Mouse (Mus musculus) heart, embryonic 16.5 days (tissue): ENCODE data around the gene Smok3b. TPM values are rescaled to one million over a fixed set of nuclear protein-coding genes. Genes with fewer than 3 reads are reported as not detected.
"Not testable (repeated sequence)": the region's sequence is repeated elsewhere in the genome, so short reads cannot be mapped to it uniquely, and the experiment has no call there.

ENCODE experiments used
- ATAC-seq: fragments of 200-750 bp; cut with Nextera tagmentation; replicated peaks from 2 replicates; pipeline ENCODE4 v1.8.0; 2017; ENCODE audit warnings: moderate number of reproducible peaks; ENCODE audit not compliant: insufficient read depth, low FRiP score; ENCODE audit errors: extremely low read depth
- H3K27ac ChIP-seq: fragments of 300-500 bp; sonication (generic); 2 replicates; pipeline ENCODE4 v1.5.1; 2014; ENCODE audit warnings: mild to moderate bottlenecking, low read length, control low read depth, moderate library complexity
- H3K27me3 ChIP-seq: fragments of 300-500 bp; sonication (generic); 2 replicates; pipeline ENCODE4 v1.6.1; 2014; ENCODE audit warnings: low read length, mixed read lengths; ENCODE audit not compliant: control insufficient read depth, insufficient read depth
- H3K36me3 ChIP-seq: fragments of 300-500 bp; sonication (generic); 2 replicates; pipeline ENCODE4 v1.6.1; 2014; ENCODE audit not compliant: control insufficient read depth, insufficient read depth
- H3K4me1 ChIP-seq: fragments of 300-500 bp; sonication (generic); 2 replicates; pipeline ENCODE4 v1.6.1; 2014; ENCODE audit warnings: low read length, mixed read lengths; ENCODE audit not compliant: control insufficient read depth, insufficient read depth
- H3K4me2 ChIP-seq: fragments of 300-500 bp; sonication (generic); 2 replicates; pipeline ENCODE4 v1.6.1; 2014; ENCODE audit warnings: low read depth, mild to moderate bottlenecking, control low read depth, low read length
- H3K4me3 ChIP-seq: fragments of 300-500 bp; sonication (generic); 2 replicates; pipeline ENCODE4 v1.5.1; 2014; ENCODE audit warnings: mild to moderate bottlenecking, control low read depth, low read length
- H3K9ac ChIP-seq: fragments of 300-500 bp; sonication (generic); 2 replicates; pipeline ENCODE4 v1.6.1; 2014; ENCODE audit warnings: low read length, control low read depth
- H3K9me3 ChIP-seq: fragments of 300-500 bp; sonication (generic); replicated peaks from 2 replicates; pipeline ENCODE4 v1.6.1; 2016; ENCODE audit warnings: low read length; ENCODE audit not compliant: control insufficient read depth
- WGBS: fragments of 180-500 bp; shearing (Covaris S2); extraction: QIAGEN DNeasy Blood & Tissue Kit; methylation state at CpG from one replicate; pipeline ENCODE4 v1.1.7; 2014; 5-methylcytosine and 5-hydroxymethylcytosine counted together
- polyA plus RNA-seq: library from polyadenylated mRNA; unstranded; fragments of >200 nt; fragmentation: Nextera tagmentation; extraction: Ambion mirVana; gene quantifications from 2 replicates; pipeline ENCODE4 v1.2.1, GENCODE M21; 2015

The Smok3b gene
- polyA plus RNA-seq, 1 experiment from 2014 or later: not detected

- no peaks in the 10 kb centered on the region for H3K36me3 ChIP-seq
- H3K4me3 ChIP-seq: no peak overlapping the region
- WGBS: 85% methylated on average over 5 of the region's 5 CpGs
- H3K4me2 ChIP-seq: no peak overlapping the region
- H3K27me3 ChIP-seq: no peaks in the 10 kb centered on the region
- ATAC-seq: no peak
- 0 out of 2 replicates have a peak, but pooled peaks cover 2% of the 10 kb centered on the region for H3K9me3 ChIP-seq
- no peaks in the 10 kb centered on the region for H3K4me1 ChIP-seq
- H3K27ac ChIP-seq: no peak overlapping the region
- H3K9ac ChIP-seq: no peak overlapping the region
Observed at GRCm38 (mm10) chr5:138009437-138009836, 11.8 kb upstream of the Smok3b start.

GRCm38 (mm10) chr5:138012382-138012781, 8.8 kb upstream of the Smok3b start:
- Histone ChIP-seq H3K4me2 (no peak overlapping the region), H3K27ac (no peak overlapping the region), H3K4me1 (no peaks in the 10 kb centered on the region), H3K4me3 (no peak overlapping the region), H3K27me3 (no peaks in the 10 kb centered on the region), H3K9ac (no peak overlapping the region), H3K9me3 (0 out of 2 replicates have a peak, but pooled peaks cover 2% of the 10 kb centered on the region), H3K36me3 (no peaks in the 10 kb centered on the region)
- no peak for ATAC-seq
- WGBS: 75% methylated on average over 5 of the region's 5 CpGs

- no peak for ATAC-seq
Observed at GRCm38 (mm10) chr5:138016530-138016929, 4.7 kb upstream of the Smok3b start.

GRCm38 (mm10) chr5:138016997-138017396, 4.2 kb upstream of the Smok3b start:
- no peak for ATAC-seq
- no peaks in the 10 kb centered on the region for H3K9me3 ChIP-seq

More at GRCm38 (mm10) chr5:138016530-138016929, 4.7 kb upstream of the Smok3b start:
- H3K36me3 ChIP-seq: no peaks in the 10 kb centered on the region
- no peaks in the 10 kb centered on the region for H3K4me1 ChIP-seq
- 76% methylated on average over 2 of the region's 2 CpGs for WGBS
- no peak overlapping the region for H3K27ac ChIP-seq
- no peak overlapping the region for H3K4me2 ChIP-seq
- no peak overlapping the region for H3K4me3 ChIP-seq
- H3K9ac ChIP-seq: no peak overlapping the region
- no peaks in the 10 kb centered on the region for H3K27me3 ChIP-seq
- no peaks in the 10 kb centered on the region for H3K9me3 ChIP-seq

GRCm38 (mm10) chr5:138019577-138019976, 1.7 kb upstream of the Smok3b start:
- H3K9ac ChIP-seq: not testable (repeated sequence)
- WGBS: 77% methylated on average over 3 of the region's 4 CpGs

More at GRCm38 (mm10) chr5:138016997-138017396, 4.2 kb upstream of the Smok3b start:
- Histone ChIP-seq H3K4me1 (no peaks in the 10 kb centered on the region), H3K4me2 (no peak overlapping the region), H3K4me3 (no peak overlapping the region), H3K36me3 (no peaks in the 10 kb centered on the region), H3K9ac (no peak overlapping the region), H3K27ac (no peak overlapping the region), H3K27me3 (no peaks in the 10 kb centered on the region)

GRCm38 (mm10) chr5:138052894-138053293, 31.7 kb downstream of the Smok3b start, which contains the start of gene Smok3c:
Gene Smok3c, plus strand, starts transcription at chr5:138053194.
- H3K36me3 ChIP-seq, H3K4me1 ChIP-seq, H3K4me3 ChIP-seq, H3K27ac ChIP-seq, H3K9ac ChIP-seq, H3K27me3 ChIP-seq, ATAC-seq, H3K9me3 ChIP-seq, H3K4me2 ChIP-seq: not testable (repeated sequence)
- no CpG with 5 or more reads among the region's 5 CpGs for WGBS

More at GRCm38 (mm10) chr5:138019577-138019976, 1.7 kb upstream of the Smok3b start:
- H3K27me3 ChIP-seq, H3K4me1 ChIP-seq, H3K4me3 ChIP-seq, H3K27ac ChIP-seq, H3K9me3 ChIP-seq, H3K36me3 ChIP-seq, H3K4me2 ChIP-seq, ATAC-seq: not testable (repeated sequence)

- ATAC-seq: no peak
- H3K27me3 ChIP-seq: no peaks in the 10 kb centered on the region
- 80% methylated on average over 4 of the region's 4 CpGs for WGBS
Observed at GRCm38 (mm10) chr5:138073803-138074202, 52.6 kb downstream of the Smok3b start.

GRCm38 (mm10) chr5:138075684-138076083, 54.5 kb downstream of the Smok3b start:
- H3K27me3 ChIP-seq: no peaks in the 10 kb centered on the region
- no peak overlapping the region for H3K27ac ChIP-seq
- H3K4me1 ChIP-seq: no peaks in the 10 kb centered on the region
- no peaks in the 10 kb centered on the region for H3K36me3 ChIP-seq
- H3K4me2 ChIP-seq: no peak overlapping the region
- H3K9me3 ChIP-seq: no peaks in the 10 kb centered on the region
- 67% methylated on average over 3 of the region's 3 CpGs for whole genome bisulfite sequencing
- no peak overlapping the region for H3K9ac ChIP-seq
- no peak for ATAC-seq
- no peak overlapping the region for H3K4me3 ChIP-seq

More at GRCm38 (mm10) chr5:138073803-138074202, 52.6 kb downstream of the Smok3b start:
- Histone ChIP-seq H3K4me3 (no peak overlapping the region), H3K4me1 (no peaks in the 10 kb centered on the region), H3K4me2 (no peak overlapping the region), H3K27ac (no peak overlapping the region), H3K9ac (no peak overlapping the region), H3K36me3 (no peaks in the 10 kb centered on the region), H3K9me3 (no peaks in the 10 kb centered on the region)

- Histone ChIP-seq H3K27me3 (no peaks in the 10 kb centered on the region), H3K27ac (no peak overlapping the region), H3K9me3 (no peaks in the 10 kb centered on the region), H3K4me3 (no peak overlapping the region), H3K36me3 (no peaks in the 10 kb centered on the region), H3K4me2 (no peak overlapping the region), H3K4me1 (no peaks in the 10 kb centered on the region), H3K9ac (no peak overlapping the region)
- WGBS: 51% methylated on average over 2 of the region's 2 CpGs
- no peak for ATAC-seq
Observed at GRCm38 (mm10) chr5:138076148-138076547, 54.9 kb downstream of the Smok3b start.
